Mouse (Mus musculus): ENCODE measurements at regions not wholly inside any gene's neighbourhood (a gene's known extent, or its start where the extent isn't known, plus 50 kb on each side); places are given as distances from the start of the nearest gene placed in this dataset.
"Not testable (repeated sequence)": the region's sequence is repeated elsewhere in the genome, so short reads cannot be mapped to it uniquely, and the experiment has no call there.

DNA sequence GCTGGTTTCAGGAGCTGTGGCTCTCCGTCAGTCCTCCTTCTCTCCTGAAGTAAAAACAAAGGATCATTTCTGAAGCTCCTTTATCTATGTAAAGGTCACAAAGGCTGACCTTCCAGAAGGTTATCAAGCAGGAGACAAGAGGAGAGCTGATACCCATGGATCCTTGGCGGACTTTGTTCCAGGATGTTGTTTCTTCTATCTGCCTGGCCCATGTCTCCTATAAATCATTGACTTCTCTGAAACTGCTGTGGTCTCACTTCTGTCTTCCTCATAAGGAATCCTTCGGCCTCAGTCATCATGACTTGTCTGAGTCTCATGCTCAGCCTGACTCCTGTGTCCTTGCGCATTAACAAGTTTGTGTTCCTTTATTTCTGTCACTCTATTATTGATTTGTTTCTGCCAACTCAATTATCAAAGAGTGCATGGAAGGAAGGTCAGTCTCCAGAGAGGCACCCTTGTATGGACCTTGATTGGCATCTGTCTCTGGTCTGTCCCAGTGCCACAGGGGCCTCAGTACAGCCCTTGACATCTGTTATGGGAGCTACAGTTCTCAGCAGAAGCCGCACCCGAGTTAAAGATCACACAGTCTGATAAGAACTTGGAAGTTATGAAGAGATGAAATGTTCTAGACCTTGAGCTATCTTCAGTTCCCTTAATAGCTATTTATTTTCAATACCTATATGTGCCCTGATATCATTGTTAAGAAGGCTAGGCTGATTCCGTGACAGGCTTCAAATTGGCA is 53.2 kb upstream of the Dazl start:
- Histone ChIP-seq H3K27ac (ENCODE audit: insufficient read depth, low read length) (no peak overlapping the region), H3K4me3 (ENCODE audit: insufficient read depth, low read length) (no peak overlapping the region)

DNA sequence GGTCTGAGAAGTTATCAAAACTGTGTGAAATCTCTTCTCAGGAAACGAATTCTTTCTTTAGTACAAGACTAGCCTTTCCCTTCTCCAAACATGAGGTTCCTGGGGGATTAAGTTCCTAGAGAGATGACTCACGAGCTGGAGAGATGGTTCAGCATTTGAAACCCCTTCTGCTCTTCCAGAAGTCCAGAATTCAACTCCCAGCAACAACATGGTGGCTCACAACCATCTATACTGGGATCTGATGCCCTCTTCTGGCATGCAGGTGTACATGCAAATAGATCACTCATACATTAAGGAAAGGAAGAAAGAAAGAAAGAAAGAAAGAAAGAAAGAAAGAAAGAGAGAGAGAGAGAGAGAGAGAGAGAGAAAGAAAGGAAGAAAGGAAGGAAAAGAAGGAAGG is 60.4 kb upstream of the Dazl start:
- not testable (repeated sequence) for H3K4me3 ChIP-seq (ENCODE audit: insufficient read depth, low read length); H3K27ac ChIP-seq (ENCODE audit: insufficient read depth, low read length); H3K4me1 ChIP-seq (ENCODE audit: control insufficient read depth, insufficient read depth, low read length)

More for the DNA sequence above, 53.2 kb upstream of the Dazl start:
- H3K4me1 ChIP-seq (ENCODE audit: control insufficient read depth, insufficient read depth, low read length) = no peaks in the 10 kb centered on the region
- TF ChIP-seq CTCF (IDR thresholded peaks at IDR 0.05; ENCODE audit: extremely low read depth, insufficient read depth, low read length) (no peak), POLR2A (IDR thresholded peaks at IDR 0.05; ENCODE audit: extremely low read depth, insufficient read depth, low read length) (no peak)

DNA sequence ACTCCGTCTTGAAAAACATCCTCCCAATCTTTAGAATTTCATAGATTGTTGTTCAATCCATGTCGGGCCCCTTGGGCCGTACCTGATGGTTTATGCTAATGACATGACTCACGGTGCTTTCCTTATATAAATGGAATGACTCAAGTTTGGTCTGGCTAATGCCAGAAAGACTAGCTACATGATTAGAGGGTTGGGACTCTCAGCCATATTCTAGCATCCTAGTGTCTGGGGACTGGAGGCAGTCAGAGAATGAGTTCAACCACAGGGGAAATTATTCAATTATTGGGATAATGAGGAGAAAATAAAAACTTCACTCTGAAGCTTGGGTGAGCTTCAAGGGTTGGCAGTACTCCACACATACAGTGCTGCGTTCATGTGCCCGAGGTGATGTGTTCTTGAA is 60.9 kb upstream of the Dazl start:
- Histone ChIP-seq H3K27ac (ENCODE audit: insufficient read depth, low read length) (no peak overlapping the region), H3K4me1 (ENCODE audit: control insufficient read depth, insufficient read depth, low read length) (peaks cover under 1% of the 10 kb centered on the region), H3K4me3 (ENCODE audit: insufficient read depth, low read length) (no peak overlapping the region)
- TF ChIP-seq POLR2A (IDR thresholded peaks at IDR 0.05; ENCODE audit: extremely low read depth, insufficient read depth, low read length) (no peak), CTCF (IDR thresholded peaks at IDR 0.05; ENCODE audit: extremely low read depth, insufficient read depth, low read length) (no peak)

DNA sequence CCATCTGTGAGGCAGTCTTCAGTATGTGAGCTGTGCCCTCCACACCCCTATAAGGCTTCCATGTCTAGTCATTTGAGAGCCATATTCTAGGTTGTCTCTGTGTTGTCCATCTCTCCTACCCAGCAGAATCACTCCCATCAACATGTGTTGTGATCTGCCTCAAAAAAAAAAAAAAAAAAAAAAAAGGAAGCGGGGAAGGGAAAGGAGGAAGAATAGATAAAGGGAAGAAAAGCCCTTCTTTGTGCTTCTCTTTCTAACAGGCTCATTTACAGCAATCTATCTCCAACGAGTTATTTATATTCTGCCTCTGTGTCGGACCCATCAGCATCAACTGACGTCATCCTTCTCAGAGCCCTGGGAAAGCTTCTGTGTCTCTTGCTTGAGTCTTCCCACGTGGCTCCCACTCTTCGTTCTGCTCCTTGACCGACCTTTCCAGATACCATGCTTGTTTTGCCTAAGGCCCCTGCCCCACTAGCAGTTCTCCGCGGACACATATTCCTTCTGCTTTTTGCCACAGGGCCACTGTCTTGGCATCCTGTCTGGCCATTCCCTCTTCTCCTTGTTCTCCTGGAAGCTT is 68.3 kb upstream of the Dazl start:
- Histone ChIP-seq H3K4me3 (ENCODE audit: insufficient read depth, low read length) (no peak overlapping the region), H3K27ac (ENCODE audit: insufficient read depth, low read length) (0 out of 2 replicates have a peak overlapping the region, but pooled peaks have one; percentile 72)
- TF ChIP-seq POLR2A (IDR thresholded peaks at IDR 0.05; ENCODE audit: extremely low read depth, insufficient read depth, low read length) (no peak), CTCF (IDR thresholded peaks at IDR 0.05; ENCODE audit: extremely low read depth, insufficient read depth, low read length) (no peak)

DNA sequence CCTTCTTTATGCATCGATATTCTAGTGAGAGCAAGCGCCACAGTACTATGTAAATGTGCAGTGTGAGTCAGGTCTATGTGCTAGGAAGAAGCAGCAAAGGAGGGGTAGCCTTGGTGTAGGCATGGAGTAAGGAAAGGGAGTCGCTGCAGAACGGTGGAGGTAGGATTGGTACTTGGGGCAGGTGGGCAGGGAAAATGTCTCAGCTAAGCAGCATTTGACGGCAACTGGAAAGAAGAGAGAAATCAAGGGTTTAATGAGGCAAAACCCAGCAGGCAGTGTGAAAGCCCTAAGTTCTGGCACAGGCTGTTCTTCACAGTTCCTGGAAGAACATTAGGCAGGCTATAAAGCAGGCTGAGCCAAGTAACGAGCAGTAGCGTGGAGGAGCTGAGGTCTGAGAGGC is 72.0 kb upstream of the Dazl start:
- H3K27ac ChIP-seq (ENCODE audit: insufficient read depth, low read length) = no peak overlapping the region
- no peak overlapping the region for H3K4me3 ChIP-seq (ENCODE audit: insufficient read depth, low read length)
- peaks cover 2% of the 10 kb centered on the region for H3K4me1 ChIP-seq (ENCODE audit: control insufficient read depth, insufficient read depth, low read length)
- no peak for TF ChIP-seq POLR2A (IDR thresholded peaks at IDR 0.05; ENCODE audit: extremely low read depth, insufficient read depth, low read length)
- no peak for TF ChIP-seq CTCF (IDR thresholded peaks at IDR 0.05; ENCODE audit: extremely low read depth, insufficient read depth, low read length)

More for the DNA sequence above, 68.3 kb upstream of the Dazl start:
- peaks cover 7% of the 10 kb centered on the region for H3K4me1 ChIP-seq (ENCODE audit: control insufficient read depth, insufficient read depth, low read length)

DNA sequence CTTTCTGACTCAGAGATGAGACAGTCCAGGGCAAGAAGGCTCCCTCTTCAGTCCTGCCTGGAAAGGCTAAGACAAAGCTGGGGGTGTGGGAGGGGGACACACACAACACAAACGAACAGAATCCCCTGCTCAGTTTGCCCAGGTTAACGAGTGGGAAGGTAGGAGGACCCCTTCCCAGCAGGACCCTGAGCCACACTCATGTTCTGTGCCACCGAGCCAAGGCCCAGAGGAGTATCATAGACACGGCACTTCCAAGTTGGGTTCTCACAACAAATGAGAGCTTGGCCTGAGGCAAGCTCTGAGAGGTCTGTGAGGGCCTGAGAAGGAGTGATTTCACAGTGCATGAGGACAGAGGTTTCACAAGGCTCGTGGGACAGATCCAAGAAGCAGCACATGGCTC is 72.7 kb upstream of the Dazl start:
- Histone ChIP-seq H3K4me1 (ENCODE audit: control insufficient read depth, insufficient read depth, low read length) (peaks cover 2% of the 10 kb centered on the region), H3K27ac (ENCODE audit: insufficient read depth, low read length) (no peak overlapping the region), H3K4me3 (ENCODE audit: insufficient read depth, low read length) (no peak overlapping the region)
- TF ChIP-seq POLR2A (IDR thresholded peaks at IDR 0.05; ENCODE audit: extremely low read depth, insufficient read depth, low read length) = no peak
- no peak for TF ChIP-seq CTCF (IDR thresholded peaks at IDR 0.05; ENCODE audit: extremely low read depth, insufficient read depth, low read length)

DNA sequence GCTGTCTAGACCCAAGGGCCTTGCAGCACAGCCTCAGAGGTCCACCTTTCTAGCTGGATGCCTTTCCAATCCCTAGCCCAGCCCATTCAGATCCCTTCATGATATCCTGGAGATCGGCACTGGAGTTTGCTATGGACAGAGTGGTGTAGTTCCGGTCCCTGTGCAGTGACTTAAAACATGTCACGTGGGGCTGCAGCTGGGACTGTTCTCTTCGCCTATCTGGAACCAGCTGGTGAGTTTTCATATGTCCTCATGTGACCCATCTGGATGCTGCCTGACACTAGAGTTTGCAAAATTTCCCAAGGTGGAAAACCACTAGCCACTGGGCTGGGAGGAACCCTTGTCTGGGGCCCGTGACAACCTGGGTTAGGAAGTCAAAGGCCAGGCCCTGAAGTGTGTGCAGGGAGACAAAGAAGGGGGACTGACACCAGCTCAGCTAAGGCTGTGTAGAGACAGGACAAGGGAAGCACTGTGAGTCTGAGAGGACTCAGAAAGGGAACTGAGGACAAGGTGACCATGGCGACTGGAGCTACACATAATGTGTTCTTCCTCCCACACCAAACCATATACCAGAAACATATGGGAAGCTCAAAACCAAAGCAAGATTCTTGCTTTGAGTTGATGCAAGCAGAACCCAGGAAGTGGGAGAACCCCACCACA is 75.9 kb upstream of the Dazl start:
- Histone ChIP-seq H3K27ac (ENCODE audit: insufficient read depth, low read length) (no peak overlapping the region), H3K4me3 (ENCODE audit: insufficient read depth, low read length) (no peak overlapping the region), H3K4me1 (ENCODE audit: control insufficient read depth, insufficient read depth, low read length) (no peaks in the 10 kb centered on the region)
- TF ChIP-seq POLR2A (IDR thresholded peaks at IDR 0.05; ENCODE audit: extremely low read depth, insufficient read depth, low read length) = no peak
- TF ChIP-seq CTCF (IDR thresholded peaks at IDR 0.05; ENCODE audit: extremely low read depth, insufficient read depth, low read length) = no peak

DNA sequence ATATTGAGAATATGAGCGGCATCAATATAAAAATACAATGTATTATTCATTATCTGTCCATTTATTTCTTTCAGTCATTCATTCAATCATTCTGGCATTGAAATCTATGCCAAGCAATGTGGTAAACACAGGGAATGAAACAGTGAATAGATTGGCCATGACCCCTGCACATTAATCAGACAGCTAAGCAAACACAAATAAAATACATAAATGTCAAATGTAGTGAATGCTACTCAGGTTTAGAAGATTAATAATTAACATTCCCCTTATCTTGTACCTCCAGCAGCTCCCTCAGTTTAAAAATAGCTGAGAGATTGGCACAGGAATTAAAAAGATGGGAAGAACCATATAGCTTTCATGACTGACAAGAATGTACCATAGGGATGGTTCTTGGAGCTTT is 77.0 kb upstream of the Dazl start:
- no peak for TF ChIP-seq POLR2A (IDR thresholded peaks at IDR 0.05; ENCODE audit: extremely low read depth, insufficient read depth, low read length)
- no peak for TF ChIP-seq CTCF (IDR thresholded peaks at IDR 0.05; ENCODE audit: extremely low read depth, insufficient read depth, low read length)
- Histone ChIP-seq H3K4me3 (ENCODE audit: insufficient read depth, low read length) (no peak overlapping the region), H3K4me1 (ENCODE audit: control insufficient read depth, insufficient read depth, low read length) (no peaks in the 10 kb centered on the region), H3K27ac (ENCODE audit: insufficient read depth, low read length) (no peak overlapping the region)

DNA sequence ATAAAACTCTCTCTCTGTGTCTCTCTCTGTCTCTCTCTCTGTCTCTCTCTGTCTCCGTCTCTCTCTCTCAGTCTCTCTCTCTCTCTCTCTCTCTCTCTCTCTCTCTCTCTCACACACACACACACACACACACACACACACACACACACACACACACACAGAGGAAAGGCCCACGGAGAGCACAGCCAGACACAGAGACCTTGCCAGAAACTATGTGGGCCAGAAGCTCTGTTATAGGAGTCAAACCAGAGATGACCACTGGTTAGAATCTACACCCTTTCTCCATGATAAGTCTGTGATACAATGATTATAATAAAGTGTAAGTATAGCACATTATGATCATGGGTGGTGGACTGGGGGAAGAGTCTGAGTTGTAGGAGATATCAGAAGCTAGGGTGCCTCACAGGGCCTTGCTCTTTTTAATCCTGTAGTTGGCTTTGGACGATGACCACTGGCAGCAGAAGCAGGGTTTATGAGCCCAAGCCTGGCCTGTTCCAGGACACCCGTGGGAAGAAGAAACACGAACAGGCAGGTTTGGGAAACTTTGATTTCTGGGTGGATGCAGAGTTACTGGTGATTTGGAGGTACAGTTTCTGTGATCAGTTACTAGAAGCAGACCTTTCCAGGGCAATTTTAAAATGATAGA is 80.2 kb upstream of the Dazl start:
- peaks cover 3% of the 10 kb centered on the region; the same call in 1 of the 2 replicates for H3K4me1 ChIP-seq (ENCODE audit: control insufficient read depth, insufficient read depth, low read length)
- no peak overlapping the region for H3K27ac ChIP-seq (ENCODE audit: insufficient read depth, low read length)
- no peak overlapping the region for H3K4me3 ChIP-seq (ENCODE audit: insufficient read depth, low read length)
- TF ChIP-seq POLR2A (IDR thresholded peaks at IDR 0.05; ENCODE audit: extremely low read depth, insufficient read depth, low read length) (no peak), CTCF (IDR thresholded peaks at IDR 0.05; ENCODE audit: extremely low read depth, insufficient read depth, low read length) (no peak)
